Comparison of ENCODE assay signal across 9 mouse cellular contexts in the genomic region with DNA sequence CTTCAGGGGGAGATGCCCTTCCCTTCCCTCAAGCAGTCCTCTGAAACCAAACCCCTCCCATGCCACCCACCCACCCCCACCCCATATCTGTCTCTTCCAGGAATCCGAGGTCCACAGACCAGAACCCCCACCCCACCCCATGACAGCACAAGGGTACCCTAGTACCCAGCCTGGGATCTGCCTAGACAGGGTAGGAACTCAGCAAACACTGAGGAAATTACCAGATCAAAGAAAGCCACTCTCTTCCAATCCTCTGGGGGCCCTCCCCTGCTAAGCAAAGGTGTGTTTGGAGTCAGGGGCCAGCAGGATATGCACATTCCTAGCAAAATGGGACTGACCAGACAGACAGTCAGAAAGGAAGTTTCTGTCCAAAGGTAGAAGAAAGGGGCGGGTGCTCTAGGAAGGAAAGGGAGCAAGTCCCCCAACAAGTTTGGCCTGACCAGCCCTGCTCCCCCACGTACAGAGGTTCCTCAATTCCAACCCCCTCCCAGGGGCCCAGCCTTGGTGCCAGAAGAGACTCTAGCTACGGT. TPM values are rescaled to one million over a fixed set of nuclear protein-coding genes. Genes with fewer than 3 reads are reported as not detected.
DNase-seq lines count a peak whose midpoint lies in the region; ATAC-seq and TF ChIP-seq lines count a peak whose summit lies in the region.
"Had no signal": no experiment of that assay in that cellular context is flagged by ENCODE, and none has a peak within 500 bp of the region (broad histone marks: within the 10 kb centered on the region; RNA-seq: fewer than 3 reads in every experiment).

No protein-coding gene starts in this region.

- no peaks in the 10 kb centered on the region for H3K9me3 ChIP-seq in kidney, embryonic 15.5 days (replicated peaks)
- H3K9me3 ChIP-seq in forebrain, embryonic 13.5 days (replicated peaks): no peaks in the 10 kb centered on the region
- H3K9me3 ChIP-seq in limb, embryonic 14.5 days (ENCODE audit: control insufficient read depth, low read length): no peaks in the 10 kb centered on the region
- H3K9me3 ChIP-seq in stomach, embryonic 14.5 days (ENCODE audit: control insufficient read depth, low read depth, low read length): no peaks in the 10 kb centered on the region

- no peak for DNase-seq in kidney, adult 2 months
- no peak for DNase-seq in limb, embryonic 14.5 days (ENCODE audit: low spot score)
- no peak for DNase-seq in gastrocnemius, postnatal 4 days (ENCODE audit: low spot score in 2 of 2)
- no peak for DNase-seq in layer of hippocampus, adult 9-11 months
- DNase-seq in embryo, embryonic 11 days: no peak

- no peak overlapping the region for H3K9ac ChIP-seq in kidney, embryonic 15.5 days
- H3K9ac ChIP-seq in forebrain, embryonic 13.5 days: peak overlapping the region; percentile 89
- peak overlapping the region; percentile 96; the same call in 1 of the 2 replicates for H3K9ac ChIP-seq in limb, embryonic 14.5 days (ENCODE audit: low read depth, low read length, severe bottlenecking)
- H3K9ac ChIP-seq in stomach, embryonic 14.5 days (replicated peaks; ENCODE audit: low read depth, low read length): 0 out of 2 replicates have a peak overlapping the region, but pooled peaks have one; percentile 98

- peaks cover 61% of the 10 kb centered on the region for H3K4me1 ChIP-seq in kidney, embryonic 15.5 days
- H3K4me1 ChIP-seq in kidney, adult 2 months (ENCODE audit: control insufficient read depth, insufficient read depth, low read length): no peaks in the 10 kb centered on the region
- H3K4me1 ChIP-seq in forebrain, embryonic 13.5 days: peaks cover 83% of the 10 kb centered on the region
- peaks cover 38% of the 10 kb centered on the region for H3K4me1 ChIP-seq in limb, embryonic 14.5 days (ENCODE audit: control insufficient read depth, insufficient read depth, low read length)
- H3K4me1 ChIP-seq in stomach, embryonic 14.5 days (ENCODE audit: control insufficient read depth, insufficient read depth, low read length): peaks cover 43% of the 10 kb centered on the region; the same call in 1 of the 2 replicates

- peak overlapping the region; percentile 96 for H3K4me3 ChIP-seq in kidney, embryonic 15.5 days (replicated peaks)
- no peak overlapping the region for H3K4me3 ChIP-seq in kidney, adult 2 months (ENCODE audit: insufficient read depth, low read depth, low read length)
- peak overlapping the region; percentile 68 for H3K4me3 ChIP-seq in forebrain, embryonic 13.5 days
- peak overlapping the region; percentile 98 for H3K4me3 ChIP-seq in limb, embryonic 14.5 days (replicated peaks; ENCODE audit: low read length)
- H3K4me3 ChIP-seq in stomach, embryonic 14.5 days (ENCODE audit: low read depth, low read length): peak overlapping the region; percentile 89

- peak overlapping the region; percentile 93 for H3K4me2 ChIP-seq in kidney, embryonic 15.5 days
- H3K4me2 ChIP-seq in forebrain, embryonic 13.5 days: peak overlapping the region; percentile 74
- H3K4me2 ChIP-seq in limb, embryonic 14.5 days (replicated peaks; ENCODE audit: low read depth, low read length, severe bottlenecking): peak overlapping the region; percentile 88
- peak overlapping the region; percentile 82 for H3K4me2 ChIP-seq in stomach, embryonic 14.5 days (replicated peaks; ENCODE audit: low read depth, low read length)

- 0 out of 2 replicates have a peak, but pooled peaks cover 8% of the 10 kb centered on the region for H3K27me3 ChIP-seq in kidney, embryonic 15.5 days
- no peaks in the 10 kb centered on the region for H3K27me3 ChIP-seq in kidney, adult 2 months (replicated peaks; ENCODE audit: control insufficient read depth, insufficient read depth, low read length)
- peaks cover 68% of the 10 kb centered on the region for H3K27me3 ChIP-seq in forebrain, embryonic 13.5 days
- H3K27me3 ChIP-seq in limb, embryonic 14.5 days (ENCODE audit: control insufficient read depth, insufficient read depth, low read length): no peaks in the 10 kb centered on the region
- H3K27me3 ChIP-seq in stomach, embryonic 14.5 days (ENCODE audit: control insufficient read depth, insufficient read depth, low read length): no peaks in the 10 kb centered on the region
- H3K27me3 ChIP-seq: CH12.LX had no signal

- H3K36me3 ChIP-seq in kidney, embryonic 15.5 days: no peaks in the 10 kb centered on the region
- H3K36me3 ChIP-seq in kidney, adult 2 months (ENCODE audit: control insufficient read depth, insufficient read depth, low read length): no peaks in the 10 kb centered on the region
- peaks cover 13% of the 10 kb centered on the region; the same call in 1 of the 2 replicates for H3K36me3 ChIP-seq in forebrain, embryonic 13.5 days (ENCODE audit: poor library complexity, severe bottlenecking)
- H3K36me3 ChIP-seq in limb, embryonic 14.5 days (ENCODE audit: control insufficient read depth, insufficient read depth, low read length): peaks cover 23% of the 10 kb centered on the region
- peaks cover 14% of the 10 kb centered on the region for H3K36me3 ChIP-seq in stomach, embryonic 14.5 days (ENCODE audit: control insufficient read depth, insufficient read depth, low read length)

- no peak for ATAC-seq in kidney, embryonic 15.5 days (replicated peaks; ENCODE audit: low FRiP score)
- no peak for ATAC-seq in forebrain, embryonic 13.5 days
- no peak for ATAC-seq in limb, embryonic 14.5 days (ENCODE audit: low FRiP score, low read depth)
- no peak for ATAC-seq in stomach, embryonic 14.5 days (ENCODE audit: insufficient number of reproducible peaks, insufficient read depth, low FRiP score, low read depth)

- TF ChIP-seq CTCF in kidney, adult 2 months (conservative IDR thresholded peaks at IDR 0.05; ENCODE audit: insufficient read depth, insufficient read length, low read depth, low read length): no peak

- no peak overlapping the region for H3K27ac ChIP-seq in kidney, embryonic 15.5 days
- no peak overlapping the region for H3K27ac ChIP-seq in kidney, adult 2 months (ENCODE audit: insufficient read depth, low read depth, low read length)
- H3K27ac ChIP-seq in forebrain, embryonic 13.5 days: no peak overlapping the region
- H3K27ac ChIP-seq in limb, embryonic 14.5 days (replicated peaks; ENCODE audit: low read depth, low read length): no peak overlapping the region
- H3K27ac ChIP-seq in stomach, embryonic 14.5 days (ENCODE audit: low read length): peak overlapping the region; percentile 55; the same call in 1 of the 2 replicates

- TF ChIP-seq POLR2A in kidney, adult 2 months (IDR thresholded peaks at IDR 0.05; ENCODE audit: low read depth, low read length): no peak
- TF ChIP-seq POLR2A in limb, embryonic 14.5 days (IDR thresholded peaks at IDR 0.05; ENCODE audit: borderline replicate concordance, extremely low read depth, insufficient read depth, insufficient read length): no peak

- WGBS in kidney, embryonic 15.5 days: 36% methylated on average over 4 of the region's 4 CpGs
- 90% methylated on average over 4 of the region's 4 CpGs for WGBS in kidney, adult 2 months
- WGBS in forebrain, embryonic 13.5 days: 29% methylated on average over 4 of the region's 4 CpGs
- WGBS in limb, embryonic 14.5 days: 47% methylated on average over 4 of the region's 4 CpGs
- WGBS in stomach, embryonic 14.5 days: 33% methylated on average over 4 of the region's 4 CpGs

RNA-seq across cellular contexts. Expression of a gene that starts 3.2 kb away (rescaled TPM):
- 13.0 and 13.7 TPM in 2 replicates for polyA plus RNA-seq in kidney, embryonic 15.5 days (2015; fragmentation: Nextera tagmentation; extraction: Ambion mirVana)
- 23.5 and 27.4 TPM in 2 replicates for polyA plus RNA-seq in kidney, adult 2 months (2012; rRNA removed)
- 13.4 and 15.6 TPM in 2 replicates for polyA plus RNA-seq in forebrain, embryonic 13.5 days (2015; fragmentation: Nextera tagmentation; extraction: Ambion mirVana)
- 104 and 165 TPM in 2 replicates for polyA plus RNA-seq in limb, embryonic 14.5 days (2012; rRNA removed)
- polyA plus RNA-seq in limb, embryonic 14.5 days (2014; fragmentation: Nextera tagmentation; extraction: Ambion mirVana): 38.6 and 46.0 TPM in 2 replicates
- polyA plus RNA-seq in stomach, embryonic 14.5 days (2014; fragmentation: Nextera tagmentation; extraction: Ambion mirVana): 41.8 and 43.3 TPM in 2 replicates
- 10 to 100 TPM; 18.9 to 22.3 TPM for total RNA-seq in gastrocnemius, postnatal 4 days (2021)
